Mouse (Mus musculus): Measurements from ENCODE around the gene Itga10.
"Not testable (repeated sequence)": the region's sequence is repeated elsewhere in the genome, so short reads cannot be mapped to it uniquely, and the experiment has no call there.

DNA sequence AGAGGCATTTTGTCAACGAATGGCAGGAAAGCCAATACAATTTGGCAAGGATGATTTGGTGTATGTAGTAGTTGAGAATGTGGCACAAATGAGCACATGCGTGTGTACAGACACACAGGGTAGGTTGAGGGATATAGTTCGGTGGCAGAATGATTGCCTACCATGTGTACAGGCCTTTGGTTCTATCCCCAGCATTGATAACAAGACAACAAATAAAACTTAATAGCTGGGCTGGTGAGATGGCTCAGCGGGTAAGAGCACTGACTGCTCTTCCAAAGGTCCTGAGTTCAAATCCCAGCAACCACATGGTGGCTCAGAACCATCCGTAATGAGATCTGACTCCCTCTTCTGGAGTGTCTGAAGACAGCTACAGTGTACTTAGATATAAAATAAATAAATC lies 40.7 kb downstream of the Itga10 start:
- TF ChIP-seq CHD2 (IDR thresholded peaks at IDR 0.05; ENCODE audit: low read length); CTCF (conservative IDR thresholded peaks at IDR 0.05 in 1 of 2, IDR thresholded peaks at IDR 0.05 in 1 of 2; ENCODE audit: low read depth in 2 of 2, low read length in 2 of 2); E2F4 (IDR thresholded peaks at IDR 0.05; ENCODE audit: insufficient replicate concordance, low read depth, low read length); SIN3A (IDR thresholded peaks at IDR 0.05; ENCODE audit: low read length); POLR2A (IDR thresholded peaks at IDR 0.05; ENCODE audit: low read depth, low read length); SMC3 (IDR thresholded peaks at IDR 0.05; ENCODE audit: low read depth, low read length); ZNF384 (IDR thresholded peaks at IDR 0.05; ENCODE audit: low read depth, low read length); MAX (IDR thresholded peaks at IDR 0.05; ENCODE audit: low read length): not testable (repeated sequence)

All from CH12.LX (cell line).